Mouse (Mus musculus) liver, embryonic 14.5 days (tissue): ENCODE data around the gene Kcnj6. TPM values are rescaled to one million over a fixed set of nuclear protein-coding genes. Genes with fewer than 3 reads are reported as not detected.
"Not testable (repeated sequence)": the region's sequence is repeated elsewhere in the genome, so short reads cannot be mapped to it uniquely, and the experiment has no call there.

ENCODE experiments used
- ATAC-seq: fragments of 200-750 bp; cut with Nextera tagmentation; 2 replicates; pipeline ENCODE4 v1.8.0; 2017; ENCODE audit warnings: moderate number of reproducible peaks, mild to moderate bottlenecking, moderate library complexity; ENCODE audit not compliant: insufficient read depth
- DNase-seq, 3 experiments: peaks; one replicate each; pipeline ENCODE4 v3.0.0-alpha.2; 2012 to 2013; ENCODE audit warnings: low read depth in 3 of 3, low spot score in 3 of 3
- H3K27ac ChIP-seq: fragments of 300-500 bp; sonication (generic); 2 replicates; pipeline ENCODE4 v1.5.1; 2014; ENCODE audit warnings: moderate library complexity, mild to moderate bottlenecking, control low read depth, inconsistent platforms
- H3K27me3 ChIP-seq: fragments of 300-500 bp; sonication (generic); 2 replicates; pipeline ENCODE4 v1.6.1; 2014; ENCODE audit warnings: mild to moderate bottlenecking, low read length, moderate library complexity; ENCODE audit not compliant: control insufficient read depth, insufficient read depth
- H3K36me3 ChIP-seq: fragments of 300-500 bp; sonication (generic); replicated peaks from 2 replicates; pipeline ENCODE4 v1.6.1; 2014; ENCODE audit warnings: low read depth; ENCODE audit not compliant: control insufficient read depth, insufficient read depth
- H3K4me1 ChIP-seq, 2 experiments: fragments of 200-500 bp in 1 of 2; fragments of 300-500 bp in 1 of 2; sonication (generic) in 1 of 2; replicated peaks; 2 replicates each; pipeline ENCODE4 v1.6.1; 2012 to 2014; ENCODE audit warnings: antibody characterized with exemption in 1 of 2, inconsistent platforms in 1 of 2, low read length in 1 of 2; ENCODE audit not compliant: control insufficient read depth in 2 of 2, insufficient read depth in 2 of 2
- H3K4me2 ChIP-seq: fragments of 300-500 bp; sonication (generic); 2 replicates; pipeline ENCODE4 v1.6.1; 2014; ENCODE audit warnings: low read depth, mild to moderate bottlenecking, control low read depth, moderate library complexity
- H3K4me3 ChIP-seq, 2 experiments: fragments of 200-500 bp in 1 of 2; fragments of 300-500 bp in 1 of 2; sonication (generic) in 1 of 2; 2 replicates each; pipeline ENCODE4 v1.5.1; 2012 to 2014; ENCODE audit warnings: low read depth in 2 of 2, low read length in 2 of 2, mild to moderate bottlenecking in 2 of 2, control low read depth in 1 of 2, inconsistent platforms in 1 of 2, moderate library complexity in 1 of 2; ENCODE audit not compliant: insufficient read depth in 1 of 2
- H3K9ac ChIP-seq: fragments of 300-500 bp; sonication (generic); replicated peaks from 2 replicates; pipeline ENCODE4 v1.6.1; 2014; ENCODE audit warnings: mild to moderate bottlenecking, control low read depth, moderate library complexity
- H3K9me3 ChIP-seq: fragments of 300-500 bp; sonication (generic); 2 replicates; pipeline ENCODE4 v1.6.1; 2016; ENCODE audit warnings: low read length, mixed read lengths; ENCODE audit not compliant: control insufficient read depth
- CTCF ChIP-seq: IDR thresholded peaks from 2 replicates; pipeline ENCODE4 v1.5.1; 2016; ENCODE audit warnings: antibody characterized with exemption, low read depth, control low read depth
- EP300 ChIP-seq: IDR thresholded peaks from 2 replicates; pipeline ENCODE4 v1.6.1; 2016; ENCODE audit warnings: antibody characterized with exemption, low read depth
- WGBS: fragments of 180-500 bp; shearing (Covaris S2); extraction: QIAGEN DNeasy Blood & Tissue Kit; methylation state at CpG from one replicate; pipeline ENCODE4 v1.1.7; 2014; ENCODE audit not compliant: insufficient replicate concordance; 5-methylcytosine and 5-hydroxymethylcytosine counted together
- polyA plus RNA-seq, 2 experiments: library from polyadenylated mRNA; depleted of rRNA in 1 of 2; stranded (reverse) in 1 of 2; unstranded in 1 of 2; fragments of >200 nt; fragmentation: Nextera tagmentation in 1 of 2; extraction: Ambion mirVana in 1 of 2; gene quantifications; 2 replicates each; pipeline versions ENCODE4 v1.2.1 to v1.2.3; 2012 to 2014

The Kcnj6 gene
- polyA plus RNA-seq, 2 experiments, result not detected

GRCm38 (mm10) chr16:94821610-94822009 lies 175.9 kb downstream of the Kcnj6 start:
- Histone ChIP-seq H3K27ac (no peak overlapping the region), H3K4me1 (no peaks in the 10 kb centered on the region), H3K4me3 (no peak overlapping the region), H3K4me2 (no peak overlapping the region), H3K27me3 (no peaks in the 10 kb centered on the region), H3K9me3 (no peaks in the 10 kb centered on the region), H3K36me3 (no peaks in the 10 kb centered on the region), H3K9ac (no peak overlapping the region)
- TF ChIP-seq CTCF (no peak), EP300 (no peak)
- 51% methylated on average over 11 of the region's 11 CpGs for WGBS
- no peak for DNase-seq
- ATAC-seq, result no peak

GRCm38 (mm10) chr16:94816391-94816790 lies 181.1 kb downstream of the Kcnj6 start:
- Histone ChIP-seq H3K27me3 (no peaks in the 10 kb centered on the region), H3K27ac (no peak overlapping the region), H3K36me3 (no peaks in the 10 kb centered on the region), H3K9me3 (peaks cover 4% of the 10 kb centered on the region), H3K4me2 (no peak overlapping the region), H3K4me1 (no peaks in the 10 kb centered on the region), H3K4me3 (no peak overlapping the region), H3K9ac (no peak overlapping the region)
- no peak for ATAC-seq
- WGBS, result 16% methylated on average over 6 of the region's 6 CpGs
- peak in 1 of 3 experiments; percentile 10 for DNase-seq
- TF ChIP-seq CTCF (peak; percentile 62), EP300 (no peak)

- no peak overlapping the region for H3K9ac ChIP-seq
- 58% methylated on average over 6 of the region's 6 CpGs for WGBS
- H3K4me2 ChIP-seq, result no peak overlapping the region
- no peak overlapping the region for H3K4me3 ChIP-seq
- peaks cover 4% of the 10 kb centered on the region for H3K9me3 ChIP-seq
- DNase-seq, result no peak
- H3K27ac ChIP-seq, result no peak overlapping the region
- no peak for TF ChIP-seq CTCF
- no peak for TF ChIP-seq EP300
- no peaks in the 10 kb centered on the region for H3K36me3 ChIP-seq
- no peaks in the 10 kb centered on the region for H3K27me3 ChIP-seq
- no peaks in the 10 kb centered on the region for H3K4me1 ChIP-seq
- no peak for ATAC-seq
Observed at GRCm38 (mm10) chr16:94815891-94816290, 181.6 kb downstream of the Kcnj6 start.

GRCm38 (mm10) chr16:94809286-94809685 lies 188.2 kb downstream of the Kcnj6 start:
- 0% methylated on average over 1 of the region's 1 CpGs for WGBS
- not testable (repeated sequence) for DNase-seq, H3K9me3 ChIP-seq, H3K4me3 ChIP-seq, ATAC-seq, H3K4me1 ChIP-seq, H3K27me3 ChIP-seq, H3K27ac ChIP-seq, H3K4me2 ChIP-seq, H3K9ac ChIP-seq, H3K36me3 ChIP-seq

GRCm38 (mm10) chr16:94798241-94798640 lies 199.3 kb downstream of the Kcnj6 start:
- H3K27ac ChIP-seq, result no peak overlapping the region
- H3K4me2 ChIP-seq, result no peak overlapping the region
- no peaks in the 10 kb centered on the region for H3K27me3 ChIP-seq
- H3K9me3 ChIP-seq, result no peaks in the 10 kb centered on the region
- no peak for DNase-seq
- H3K9ac ChIP-seq, result no peak overlapping the region
- TF ChIP-seq EP300, result no peak
- TF ChIP-seq CTCF, result no peak
- H3K36me3 ChIP-seq, result no peaks in the 10 kb centered on the region
- no peak overlapping the region for H3K4me3 ChIP-seq
- no peak for ATAC-seq
- H3K4me1 ChIP-seq, result no peaks in the 10 kb centered on the region
- WGBS, result 84% methylated on average over 10 of the region's 12 CpGs
